Mouse (Mus musculus): ENCODE measurements at regions not wholly inside any gene's neighbourhood (a gene's known extent, or its start where the extent isn't known, plus 50 kb on each side); places are given as distances from the start of the nearest gene placed in this dataset.

DNA sequence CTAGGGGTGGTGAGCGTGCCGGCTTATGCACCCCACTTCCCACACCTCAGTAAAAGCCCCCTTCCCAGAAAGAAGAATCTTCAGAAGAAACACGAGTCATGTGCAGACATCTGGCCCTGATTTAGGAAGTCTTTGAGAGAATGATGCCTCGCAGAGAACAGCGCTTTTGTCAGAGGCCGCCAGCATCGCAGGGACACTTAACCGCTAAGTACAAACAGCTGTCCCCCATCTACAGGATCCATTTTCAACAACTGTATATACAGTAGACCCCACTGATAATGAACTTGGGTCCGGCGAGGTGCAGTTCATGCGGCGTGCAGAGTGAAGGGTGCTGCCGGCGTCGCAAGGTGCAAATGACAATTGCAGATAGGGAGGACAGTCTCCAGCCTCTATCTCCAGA lies 85.4 kb upstream of the Rbm19 start:
- H3K27me3 ChIP-seq: peaks cover 7% of the 10 kb centered on the region; the same call in 1 of the 2 replicates

GRCm38 (mm10) chr5:120031614-120032013 lies 84.7 kb upstream of the Rbm19 start:
- no peak overlapping the region for H3K4me2 ChIP-seq (replicated peaks)
- peaks cover 7% of the 10 kb centered on the region; the same call in 1 of the 2 replicates for H3K27me3 ChIP-seq
- H3K27ac ChIP-seq: peak overlapping the region; percentile 50; the same call in 1 of the 2 replicates
- no peak overlapping the region for H3K4me3 ChIP-seq
- ATAC-seq (ENCODE audit: insufficient number of reproducible peaks, insufficient read depth, low FRiP score, low TSS enrichment): no peak
- peaks cover 11% of the 10 kb centered on the region; the same call in 1 of the 2 replicates for H3K4me1 ChIP-seq
- WGBS: 64% methylated on average over 4 of the region's 4 CpGs
- H3K9me3 ChIP-seq: no peaks in the 10 kb centered on the region
- H3K9ac ChIP-seq: no peak overlapping the region
- no peaks in the 10 kb centered on the region for H3K36me3 ChIP-seq

More for the DNA sequence above, 85.4 kb upstream of the Rbm19 start:
- 42% methylated on average over 15 of the region's 15 CpGs for WGBS
- no peak for ATAC-seq (ENCODE audit: insufficient number of reproducible peaks, insufficient read depth, low FRiP score, low TSS enrichment)
- Histone ChIP-seq H3K9me3 (no peaks in the 10 kb centered on the region), H3K36me3 (no peaks in the 10 kb centered on the region), H3K4me1 (peaks cover 11% of the 10 kb centered on the region; the same call in 1 of the 2 replicates), H3K27ac (peak overlapping the region; percentile 50), H3K9ac (no peak overlapping the region), H3K4me2 (replicated peaks) (peak overlapping the region; percentile 19; the same call in 1 of the 2 replicates), H3K4me3 (no peak overlapping the region)

DNA sequence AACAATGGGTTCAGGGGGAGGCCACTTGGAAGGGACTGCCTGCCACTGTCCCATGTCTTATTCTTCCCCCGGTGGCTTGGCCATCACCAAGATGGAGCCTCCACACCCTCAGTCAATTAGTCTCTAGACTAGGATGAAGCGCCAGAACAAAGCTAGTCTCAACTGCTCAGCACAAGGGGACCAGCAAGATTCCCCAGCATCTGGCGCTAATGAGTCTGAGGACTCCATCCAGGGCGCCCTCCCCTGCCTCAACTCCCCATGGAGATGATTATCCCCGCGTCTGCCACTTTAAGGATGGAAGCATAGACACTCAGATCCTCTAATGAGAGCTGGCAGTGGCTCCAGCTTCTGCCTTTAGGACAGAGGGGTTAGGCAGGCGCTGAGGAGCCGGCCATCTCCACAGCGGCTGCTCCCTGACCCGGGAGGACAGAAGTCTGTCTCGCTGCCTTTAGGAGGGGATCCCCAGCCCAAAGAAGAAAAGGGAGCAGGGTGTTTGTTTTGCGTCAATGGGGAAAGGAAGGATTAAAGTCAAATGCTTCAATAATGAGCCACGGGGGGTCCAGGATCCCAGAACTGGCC lies 81.7 kb upstream of the Rbm19 start:
- 9% methylated on average over 13 of the region's 13 CpGs for WGBS
- Histone ChIP-seq H3K9me3 (no peaks in the 10 kb centered on the region), H3K27ac (no peak overlapping the region), H3K4me1 (peaks cover 11% of the 10 kb centered on the region; the same call in 1 of the 2 replicates), H3K9ac (no peak overlapping the region), H3K4me3 (no peak overlapping the region), H3K27me3 (peaks cover 9% of the 10 kb centered on the region; the same call in 1 of the 2 replicates), H3K36me3 (no peaks in the 10 kb centered on the region), H3K4me2 (replicated peaks) (no peak overlapping the region)
- peak; percentile 64 for ATAC-seq (ENCODE audit: insufficient number of reproducible peaks, insufficient read depth, low FRiP score, low TSS enrichment)

GRCm38 (mm10) chr5:120035251-120035650 lies 81.0 kb upstream of the Rbm19 start:
- Histone ChIP-seq H3K9me3 (no peaks in the 10 kb centered on the region), H3K27ac (no peak overlapping the region), H3K36me3 (no peaks in the 10 kb centered on the region), H3K9ac (no peak overlapping the region), H3K4me1 (peaks cover 11% of the 10 kb centered on the region; the same call in 1 of the 2 replicates), H3K4me3 (no peak overlapping the region), H3K4me2 (replicated peaks) (no peak overlapping the region), H3K27me3 (peaks cover 7% of the 10 kb centered on the region; the same call in 1 of the 2 replicates)
- 79% methylated on average over 3 of the region's 3 CpGs for WGBS
- no peak for ATAC-seq (ENCODE audit: insufficient number of reproducible peaks, insufficient read depth, low FRiP score, low TSS enrichment)

GRCm38 (mm10) chr5:120037806-120038205 lies 78.5 kb upstream of the Rbm19 start:
- Histone ChIP-seq H3K9me3 (0 out of 2 replicates have a peak, but pooled peaks cover 2% of the 10 kb centered on the region), H3K9ac (no peak overlapping the region), H3K27me3 (peaks cover 7% of the 10 kb centered on the region; the same call in 1 of the 2 replicates), H3K27ac (no peak overlapping the region), H3K36me3 (no peaks in the 10 kb centered on the region), H3K4me2 (replicated peaks) (no peak overlapping the region), H3K4me1 (0 out of 2 replicates have a peak, but pooled peaks cover 4% of the 10 kb centered on the region), H3K4me3 (no peak overlapping the region)
- no peak for ATAC-seq (ENCODE audit: insufficient number of reproducible peaks, insufficient read depth, low FRiP score, low TSS enrichment)
- WGBS: 91% methylated on average over 3 of the region's 3 CpGs

GRCm38 (mm10) chr5:120043786-120044185 lies 72.5 kb upstream of the Rbm19 start:
- 84% methylated on average over 4 of the region's 4 CpGs for WGBS
- no peaks in the 10 kb centered on the region for H3K27me3 ChIP-seq
- no peak overlapping the region for H3K4me3 ChIP-seq
- H3K36me3 ChIP-seq: no peaks in the 10 kb centered on the region
- H3K9me3 ChIP-seq: 0 out of 2 replicates have a peak, but pooled peaks cover 2% of the 10 kb centered on the region
- H3K4me1 ChIP-seq: no peaks in the 10 kb centered on the region
- no peak overlapping the region for H3K9ac ChIP-seq
- H3K4me2 ChIP-seq (replicated peaks): no peak overlapping the region
- H3K27ac ChIP-seq: no peak overlapping the region
- no peak for ATAC-seq (ENCODE audit: insufficient number of reproducible peaks, insufficient read depth, low FRiP score, low TSS enrichment)

DNA sequence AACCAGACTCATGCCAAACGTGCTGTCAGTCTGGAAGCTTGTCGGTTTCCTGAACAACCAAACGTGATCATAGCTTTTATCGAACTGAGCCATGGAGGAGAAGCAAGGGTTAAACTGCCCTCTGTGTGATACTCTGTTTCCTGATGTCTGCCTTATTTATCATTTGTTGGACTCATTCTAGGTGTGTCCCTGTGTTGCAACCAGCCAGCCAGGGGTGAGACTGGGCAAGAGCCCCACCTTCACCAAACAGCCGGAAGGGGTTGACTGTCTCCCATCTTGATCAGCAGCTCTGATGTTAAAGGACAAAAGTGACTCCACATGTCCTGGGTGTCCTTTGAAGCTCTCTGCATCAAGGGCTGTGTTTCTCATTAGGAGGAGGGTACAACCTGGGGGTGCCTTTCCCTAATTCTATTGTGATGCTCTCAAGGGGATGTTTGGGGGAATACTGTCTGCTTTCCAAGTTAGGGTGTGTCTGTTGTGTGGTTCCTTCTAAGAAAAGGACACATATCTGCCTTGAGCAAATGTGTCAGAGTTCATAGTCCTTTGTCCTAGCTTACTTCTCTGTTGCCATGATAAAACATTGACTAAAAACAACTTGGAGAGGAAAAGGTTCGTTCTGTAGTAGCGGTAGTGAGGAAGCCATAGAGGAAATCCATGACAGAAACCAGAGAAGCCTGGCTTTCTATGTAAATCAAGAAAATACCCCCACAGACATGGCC lies 67.0 kb upstream of the Rbm19 start:
- H3K27me3 ChIP-seq: no peaks in the 10 kb centered on the region
- H3K4me2 ChIP-seq (replicated peaks): no peak overlapping the region
- H3K9me3 ChIP-seq: peaks cover 1% of the 10 kb centered on the region; the same call in 1 of the 2 replicates
- no peak overlapping the region for H3K4me3 ChIP-seq
- H3K9ac ChIP-seq: no peak overlapping the region
- ATAC-seq (ENCODE audit: insufficient number of reproducible peaks, insufficient read depth, low FRiP score, low TSS enrichment): no peak
- no peaks in the 10 kb centered on the region for H3K36me3 ChIP-seq
- H3K4me1 ChIP-seq: no peaks in the 10 kb centered on the region
- 87% methylated on average over 7 of the region's 7 CpGs for whole genome bisulfite sequencing
- H3K27ac ChIP-seq: no peak overlapping the region

GRCm38 (mm10) chr5:120050728-120051436 lies 65.4 kb upstream of the Rbm19 start:
- H3K4me3 ChIP-seq: no peak overlapping the region
- ATAC-seq (ENCODE audit: insufficient number of reproducible peaks, insufficient read depth, low FRiP score, low TSS enrichment): no peak
- H3K4me2 ChIP-seq (replicated peaks): no peak overlapping the region
- no peak overlapping the region for H3K27ac ChIP-seq
- H3K4me1 ChIP-seq: no peaks in the 10 kb centered on the region
- H3K9ac ChIP-seq: no peak overlapping the region
- no peaks in the 10 kb centered on the region for H3K36me3 ChIP-seq
- no peaks in the 10 kb centered on the region for H3K27me3 ChIP-seq
- WGBS: 86% methylated on average over 8 of the region's 8 CpGs
- H3K9me3 ChIP-seq: peaks cover 6% of the 10 kb centered on the region; the same call in 1 of the 2 replicates

- Histone ChIP-seq H3K27ac (no peak overlapping the region), H3K4me2 (replicated peaks) (no peak overlapping the region), H3K36me3 (no peaks in the 10 kb centered on the region), H3K27me3 (no peaks in the 10 kb centered on the region), H3K9ac (no peak overlapping the region), H3K9me3 (peaks cover 6% of the 10 kb centered on the region; the same call in 1 of the 2 replicates), H3K4me3 (no peak overlapping the region), H3K4me1 (no peaks in the 10 kb centered on the region)
- WGBS: 88% methylated on average over 5 of the region's 5 CpGs
- ATAC-seq (ENCODE audit: insufficient number of reproducible peaks, insufficient read depth, low FRiP score, low TSS enrichment): no peak
Observed at GRCm38 (mm10) chr5:120054498-120055167, 61.6 kb upstream of the Rbm19 start.

Measured in embryonic facial prominence, embryonic 12.5 days (tissue).